Mouse (Mus musculus) hindbrain, postnatal 0 days (tissue): ENCODE measurements around the gene Lypla2. TPM values are rescaled to one million over a fixed set of nuclear protein-coding genes. Genes with fewer than 3 reads are reported as not detected.
"Not testable (repeated sequence)": the region's sequence is repeated elsewhere in the genome, so short reads cannot be mapped to it uniquely, and the experiment has no call there.

ENCODE experiments used
- ATAC-seq: fragments of 200-750 bp; cut with Nextera tagmentation; 2 replicates; pipeline ENCODE4 v1.8.0; 2017; ENCODE audit warnings: mild to moderate bottlenecking, moderate TSS enrichment, moderate library complexity
- DNase-seq: peaks from one replicate; pipeline ENCODE4 v3.0.0-alpha.2; 2015; ENCODE audit warnings: low spot score
- H3K27ac ChIP-seq: fragments of 300-500 bp; sonication (generic); 2 replicates; pipeline ENCODE4 v1.5.1; 2014; ENCODE audit warnings: mild to moderate bottlenecking
- H3K27me3 ChIP-seq: fragments of 300-500 bp; sonication (generic); 2 replicates; pipeline ENCODE4 v1.6.1; 2014; ENCODE audit warnings: low read length, mixed read lengths; ENCODE audit not compliant: insufficient read depth
- H3K36me3 ChIP-seq: fragments of 300-500 bp; sonication (generic); 2 replicates; pipeline ENCODE4 v1.6.1; 2014; ENCODE audit warnings: low read length, mixed read lengths; ENCODE audit not compliant: insufficient read depth
- H3K4me1 ChIP-seq: fragments of 300-500 bp; sonication (generic); 2 replicates; pipeline ENCODE4 v1.6.1; 2014; ENCODE audit warnings: antibody characterized with exemption, low read length, mixed read lengths; ENCODE audit not compliant: insufficient read depth
- H3K4me2 ChIP-seq: fragments of 300-500 bp; sonication (generic); 2 replicates; pipeline ENCODE4 v1.6.1; 2014; ENCODE audit warnings: low read depth, mild to moderate bottlenecking, low read length, moderate library complexity, mixed read lengths
- H3K4me3 ChIP-seq: fragments of 300-500 bp; sonication (generic); 2 replicates; pipeline ENCODE4 v1.5.1; 2014; ENCODE audit warnings: low read length
- H3K9ac ChIP-seq: fragments of 300-500 bp; sonication (generic); replicated peaks from 2 replicates; pipeline ENCODE4 v1.6.1; 2014; ENCODE audit warnings: mild to moderate bottlenecking, low read length, moderate library complexity, mixed read lengths
- H3K9me3 ChIP-seq: fragments of 300-500 bp; sonication (generic); 2 replicates; pipeline ENCODE4 v1.6.1; 2016; ENCODE audit warnings: low read length, mixed read lengths
- CTCF ChIP-seq: IDR thresholded peaks from 2 replicates; pipeline ENCODE4 v1.5.1; 2016; ENCODE audit warnings: antibody characterized with exemption, control low read depth, low read depth
- WGBS: fragments of 180-500 bp; shearing (Covaris S2); extraction: QIAGEN DNeasy Blood & Tissue Kit; methylation state at CpG from one replicate; pipeline ENCODE4 v1.1.7; 2014; 5-methylcytosine and 5-hydroxymethylcytosine counted together
- polyA plus RNA-seq: library from polyadenylated mRNA; unstranded; fragments of >200 nt; fragmentation: Nextera tagmentation; extraction: Ambion mirVana; gene quantifications from 2 replicates; pipeline ENCODE4 v1.2.1, GENCODE M21; 2015
- total RNA-seq: library from RNA; depleted of rRNA; stranded (reverse); fragments of >200 nt; gene quantifications from 2 replicates; pipeline ENCODE4 v1.2.3, GENCODE M21; 2014

Gene Lypla2
- total and polyA plus RNA-seq, 2 experiments from 2014 or later = 172 to 186 TPM

- DNase-seq = no peak
- 73% methylated on average over 10 of the region's 10 CpGs for WGBS
- H3K27ac ChIP-seq = peak overlapping the region; percentile 87
- ATAC-seq = peak; percentile 4; the same call in 1 of the 2 replicates
- H3K4me2 ChIP-seq = peak overlapping the region; percentile 89
- H3K36me3 ChIP-seq = no peaks in the 10 kb centered on the region
- no peak for TF ChIP-seq CTCF
- peak overlapping the region; percentile 57 for H3K9ac ChIP-seq
- peak overlapping the region; percentile 75 for H3K4me3 ChIP-seq
- H3K4me1 ChIP-seq = peaks cover 4% of the 10 kb centered on the region; the same call in 1 of the 2 replicates
- H3K9me3 ChIP-seq = no peaks in the 10 kb centered on the region
- H3K27me3 ChIP-seq = no peaks in the 10 kb centered on the region
Measured at GRCm38 (mm10) chr4:135945706-135946105, 26.7 kb downstream of the Lypla2 start.

DNA sequence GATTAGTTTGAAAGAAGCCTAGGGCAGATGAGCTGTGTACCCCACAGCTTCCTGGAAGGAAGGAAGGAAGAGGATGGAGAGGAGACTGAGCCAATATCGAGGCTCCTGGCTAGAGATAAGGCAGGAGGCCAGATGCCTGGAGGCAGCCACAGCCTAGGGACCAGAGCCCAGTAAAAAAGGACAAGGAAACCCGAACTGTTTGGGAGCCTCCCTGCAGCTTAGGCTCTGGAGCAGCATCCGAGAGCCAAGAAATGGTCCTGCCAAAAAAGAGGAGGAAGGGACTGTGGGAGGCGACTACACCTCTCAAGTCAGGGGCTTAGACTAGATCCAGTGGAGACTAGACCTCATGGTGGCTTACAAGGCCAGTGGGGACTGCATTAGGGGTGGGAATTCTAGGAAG, 29.0 kb downstream of the Lypla2 start:
- no peak for TF ChIP-seq CTCF
- Histone ChIP-seq H3K36me3 (peaks cover 6% of the 10 kb centered on the region; the same call in 1 of the 2 replicates), H3K9me3 (no peaks in the 10 kb centered on the region), H3K9ac (no peak overlapping the region), H3K27ac (no peak overlapping the region), H3K27me3 (no peaks in the 10 kb centered on the region), H3K4me3 (no peak overlapping the region), H3K4me1 (peaks cover 4% of the 10 kb centered on the region; the same call in 1 of the 2 replicates), H3K4me2 (no peak overlapping the region)
- 37% methylated on average over 4 of the region's 4 CpGs for WGBS
- DNase-seq (no peak), ATAC-seq (no peak)

GRCm38 (mm10) chr4:135942193-135942592, 30.2 kb downstream of the Lypla2 start:
- Histone ChIP-seq H3K9me3 (no peaks in the 10 kb centered on the region), H3K9ac (no peak overlapping the region), H3K27ac (no peak overlapping the region), H3K4me1 (peaks cover 4% of the 10 kb centered on the region; the same call in 1 of the 2 replicates), H3K4me2 (no peak overlapping the region), H3K36me3 (peaks cover 6% of the 10 kb centered on the region; the same call in 1 of the 2 replicates), H3K27me3 (no peaks in the 10 kb centered on the region), H3K4me3 (no peak overlapping the region)
- no peak for ATAC-seq
- TF ChIP-seq CTCF = no peak
- WGBS = 91% methylated on average over 6 of the region's 6 CpGs
- DNase-seq = no peak

DNA sequence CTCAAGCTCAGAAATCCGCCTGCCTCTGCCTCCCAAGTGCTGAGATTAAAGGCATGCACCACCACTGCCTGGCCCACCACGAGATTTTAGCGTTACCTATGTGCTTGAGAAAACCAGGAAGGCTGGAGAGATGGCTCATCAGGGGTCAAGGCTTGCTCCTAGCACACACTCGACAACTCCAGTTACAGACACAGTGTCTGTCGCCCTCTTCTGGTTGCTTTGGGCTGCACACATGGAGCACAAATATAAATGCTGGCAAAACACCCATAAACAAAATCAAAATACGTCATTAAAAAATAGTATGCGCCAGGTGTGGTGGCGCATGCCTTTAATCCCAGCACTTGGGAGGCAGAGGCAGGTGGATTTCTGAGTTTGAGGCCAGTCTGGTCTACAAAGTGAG, 31.4 kb downstream of the Lypla2 start:
- not testable (repeated sequence) for H3K4me1 ChIP-seq, H3K4me3 ChIP-seq, DNase-seq, H3K9me3 ChIP-seq, H3K4me2 ChIP-seq, H3K9ac ChIP-seq, H3K27ac ChIP-seq, ATAC-seq, H3K27me3 ChIP-seq, H3K36me3 ChIP-seq
- TF ChIP-seq CTCF = peak; percentile 37
- WGBS = 84% methylated on average over 8 of the region's 8 CpGs

GRCm38 (mm10) chr4:135938858-135939257, 33.6 kb downstream of the Lypla2 start:
- Histone ChIP-seq H3K4me1 (no peaks in the 10 kb centered on the region), H3K9ac (no peak overlapping the region), H3K4me2 (no peak overlapping the region), H3K9me3 (no peaks in the 10 kb centered on the region), H3K27ac (no peak overlapping the region), H3K4me3 (no peak overlapping the region), H3K36me3 (peaks cover 9% of the 10 kb centered on the region), H3K27me3 (no peaks in the 10 kb centered on the region)
- no peak for DNase-seq
- TF ChIP-seq CTCF = no peak
- no peak for ATAC-seq
- 83% methylated on average over 7 of the region's 7 CpGs for WGBS

- WGBS = 53% methylated on average over 5 of the region's 5 CpGs
- no peaks in the 10 kb centered on the region for H3K4me1 ChIP-seq
- no peak for TF ChIP-seq CTCF
- H3K4me2 ChIP-seq = no peak overlapping the region
- ATAC-seq (no peak), DNase-seq (no peak)
- H3K4me3 ChIP-seq = no peak overlapping the region
- no peaks in the 10 kb centered on the region for H3K27me3 ChIP-seq
- H3K36me3 ChIP-seq = peaks cover 22% of the 10 kb centered on the region
- no peak overlapping the region for H3K9ac ChIP-seq
- H3K27ac ChIP-seq = no peak overlapping the region
- no peaks in the 10 kb centered on the region for H3K9me3 ChIP-seq
Measured at GRCm38 (mm10) chr4:135935502-135935901, 36.9 kb downstream of the Lypla2 start.

GRCm38 (mm10) chr4:135934708-135935500, 37.5 kb downstream of the Lypla2 start:
- no peaks in the 10 kb centered on the region for H3K4me1 ChIP-seq
- peaks cover 22% of the 10 kb centered on the region for H3K36me3 ChIP-seq
- no peaks in the 10 kb centered on the region for H3K27me3 ChIP-seq
- H3K9me3 ChIP-seq = no peaks in the 10 kb centered on the region
- DNase-seq = no peak
- H3K9ac ChIP-seq = no peak overlapping the region
- TF ChIP-seq CTCF = no peak
- no peak overlapping the region for H3K27ac ChIP-seq
- ATAC-seq = no peak
- 45% methylated on average over 12 of the region's 12 CpGs for WGBS
- H3K4me2 ChIP-seq = no peak overlapping the region
- no peak overlapping the region for H3K4me3 ChIP-seq
